Mouse (Mus musculus) hematopoietic stem cell, adult 5-6 weeks (primary cell): ENCODE data around the gene Hivep3. TPM values are rescaled to one million over a fixed set of nuclear protein-coding genes. Genes with fewer than 3 reads are reported as not detected.

ENCODE experiments used
- ATAC-seq, 2 experiments: fragments of 125-278 bp in 1 of 2; replicated peaks in 1 of 2; 2 replicates each; pipeline ENCODE4 v1.8.0; 2016 to 2017; ENCODE audit warnings: inconsistent platforms in 2 of 2, mild to moderate bottlenecking in 2 of 2, moderate number of reproducible peaks in 2 of 2, low read depth in 1 of 2, moderate TSS enrichment in 1 of 2; ENCODE audit not compliant: low FRiP score in 2 of 2, poor library complexity in 2 of 2, severe bottlenecking in 2 of 2, insufficient read depth in 1 of 2, low TSS enrichment in 1 of 2
- total RNA-seq: library from RNA; stranded (forward); fragments of 172-1452, 232-1000 nt; gene quantifications from 2 replicates; pipeline ENCODE4 v1.2.3, GENCODE M21; 2017

Gene Hivep3
- total RNA-seq, 1 experiment from 2014 or later = 16.2 TPM

- peak; percentile 60 to 77 for ATAC-seq
These were observed 358.6 kb downstream of the Hivep3 start for GRCm38 (mm10) chr4:120091997-120092783.

DNA sequence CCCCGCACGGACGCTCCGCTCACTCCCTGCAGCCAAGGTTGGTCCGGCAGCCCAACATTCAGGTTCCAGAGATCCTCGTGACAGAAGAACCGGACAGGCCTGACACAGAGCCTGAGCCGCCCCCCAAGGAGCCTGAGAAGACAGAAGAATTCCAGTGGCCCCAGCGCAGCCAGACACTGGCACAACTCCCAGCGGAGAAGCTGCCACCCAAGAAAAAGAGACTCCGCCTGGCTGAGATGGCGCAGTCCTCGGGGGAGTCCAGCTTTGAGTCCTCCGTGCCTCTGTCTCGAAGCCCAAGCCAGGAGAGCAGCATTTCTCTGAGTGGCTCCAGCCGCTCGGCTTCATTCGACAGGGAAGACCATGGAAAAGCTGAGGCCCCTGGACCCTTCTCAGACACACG lies 363.4 kb downstream of the Hivep3 start:
- no peak for ATAC-seq

DNA sequence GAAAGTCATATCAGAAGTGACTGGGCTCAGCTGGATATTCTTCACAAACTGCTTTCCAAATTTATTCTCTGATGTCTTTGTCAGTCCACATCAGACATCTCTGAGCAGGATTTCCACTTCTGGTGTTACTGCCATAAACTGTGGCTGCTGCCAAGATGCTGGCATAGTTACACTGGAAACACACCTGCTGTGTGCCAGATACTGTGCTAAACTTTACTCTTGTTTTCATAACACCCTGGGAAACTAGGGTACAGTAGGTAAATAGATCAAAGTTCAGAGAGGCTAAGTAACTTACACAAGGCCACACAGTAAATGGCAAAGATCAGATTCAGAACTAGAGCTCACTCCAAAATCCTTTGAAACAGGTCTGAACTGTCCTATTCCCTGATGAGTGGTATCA lies 367.6 kb downstream of the Hivep3 start:
- no peak for ATAC-seq

DNA sequence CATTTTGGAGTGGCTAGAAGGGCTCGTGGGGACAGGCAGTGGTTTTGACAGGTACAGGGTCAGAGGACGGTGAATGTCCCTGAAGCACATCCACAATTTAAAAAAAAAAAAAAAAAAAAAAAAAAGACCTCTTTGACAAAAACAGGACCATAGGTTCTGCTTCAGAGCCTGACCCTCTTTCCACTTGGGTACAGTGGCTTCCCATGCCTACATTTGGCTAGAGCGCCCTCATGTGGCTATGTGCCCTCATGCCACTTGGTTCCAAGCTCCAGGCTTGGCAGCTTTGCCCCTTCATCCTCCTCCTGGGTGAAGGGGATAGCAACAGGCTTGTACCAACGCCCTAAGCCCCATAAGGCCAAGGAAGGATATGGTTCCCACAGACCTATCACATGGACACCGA lies 371.0 kb downstream of the Hivep3 start:
- peak; percentile 59 to 70; a peak in 3 of 4 replicates for ATAC-seq

- no peak for ATAC-seq
These were observed 372.8 kb downstream of the Hivep3 start for GRCm38 (mm10) chr4:120106362-120106761.

DNA sequence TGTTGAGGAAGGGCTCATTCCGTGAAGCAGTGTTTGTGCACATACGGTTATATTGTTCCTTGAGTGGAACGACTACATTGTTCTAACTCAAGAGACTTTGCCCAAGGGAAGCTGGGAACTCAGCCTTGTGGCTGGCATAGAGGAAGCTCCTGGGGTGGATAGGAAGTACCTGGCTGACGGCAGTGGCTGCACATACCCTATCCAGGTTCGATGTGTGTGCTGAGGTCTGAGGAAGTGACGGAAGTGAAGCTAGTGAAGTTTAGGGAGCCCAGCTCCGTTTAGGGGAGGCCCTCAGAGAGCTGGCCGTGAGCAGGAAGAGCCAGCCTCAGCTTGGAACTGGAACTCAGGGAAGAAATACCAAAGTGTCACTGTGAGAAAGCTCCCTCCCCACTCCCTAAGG lies 374.2 kb downstream of the Hivep3 start:
- peak; percentile 46 to 77 for ATAC-seq

DNA sequence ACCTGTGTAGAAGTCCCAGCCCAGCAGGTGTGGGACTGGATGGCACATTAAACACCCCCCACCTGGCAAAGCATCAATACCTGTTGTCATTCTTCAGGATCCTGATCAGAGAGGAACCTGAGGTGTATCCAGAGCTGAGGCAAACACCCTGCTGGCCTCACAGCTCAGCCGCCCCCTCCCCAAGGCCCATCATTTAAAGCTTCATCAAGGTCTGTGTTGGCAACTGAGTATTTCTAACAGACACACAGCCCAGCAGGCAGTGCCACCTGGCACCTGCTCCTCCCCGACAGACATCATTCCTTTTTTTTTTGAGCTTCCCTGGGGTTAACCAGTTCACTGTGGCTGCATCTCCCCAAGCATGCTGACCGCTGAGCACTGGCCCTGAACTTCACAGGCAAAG lies 381.9 kb downstream of the Hivep3 start:
- ATAC-seq = no peak

GRCm38 (mm10) chr4:120116312-120116711 lies 382.7 kb downstream of the Hivep3 start:
- ATAC-seq = peak; percentile 47 to 75; a peak in 3 of 4 replicates

- peak; percentile 29 to 78; a peak in 2 of 4 replicates for ATAC-seq
These were observed 386.7 kb downstream of the Hivep3 start for GRCm38 (mm10) chr4:120120276-120120675.

- no peak for ATAC-seq
These were observed 391.1 kb downstream of the Hivep3 start for GRCm38 (mm10) chr4:120124656-120125055.

GRCm38 (mm10) chr4:120126047-120126446 lies 392.5 kb downstream of the Hivep3 start:
- no peak for ATAC-seq

GRCm38 (mm10) chr4:120127333-120127732 lies 393.7 kb downstream of the Hivep3 start:
- no peak for ATAC-seq

DNA sequence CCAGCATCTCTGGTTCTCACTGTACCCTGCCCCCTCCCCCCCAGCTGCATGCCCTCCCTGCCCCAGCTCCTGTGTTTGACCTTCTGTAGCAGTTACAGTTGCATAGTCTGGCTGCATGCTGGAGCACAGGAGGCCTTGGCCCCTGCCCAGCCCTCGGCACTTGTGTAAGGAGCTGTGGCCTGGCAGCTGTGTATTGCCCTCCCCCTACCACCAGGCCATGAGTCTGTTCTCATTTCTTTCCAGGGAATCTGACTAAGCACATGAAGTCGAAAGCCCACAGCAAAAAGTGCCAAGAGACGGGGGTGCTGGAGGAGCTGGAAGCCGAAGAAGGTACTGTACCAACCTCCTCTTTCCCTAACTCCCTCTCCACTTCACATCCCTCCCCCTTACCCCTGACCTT lies 394.4 kb downstream of the Hivep3 start:
- no peak for ATAC-seq

DNA sequence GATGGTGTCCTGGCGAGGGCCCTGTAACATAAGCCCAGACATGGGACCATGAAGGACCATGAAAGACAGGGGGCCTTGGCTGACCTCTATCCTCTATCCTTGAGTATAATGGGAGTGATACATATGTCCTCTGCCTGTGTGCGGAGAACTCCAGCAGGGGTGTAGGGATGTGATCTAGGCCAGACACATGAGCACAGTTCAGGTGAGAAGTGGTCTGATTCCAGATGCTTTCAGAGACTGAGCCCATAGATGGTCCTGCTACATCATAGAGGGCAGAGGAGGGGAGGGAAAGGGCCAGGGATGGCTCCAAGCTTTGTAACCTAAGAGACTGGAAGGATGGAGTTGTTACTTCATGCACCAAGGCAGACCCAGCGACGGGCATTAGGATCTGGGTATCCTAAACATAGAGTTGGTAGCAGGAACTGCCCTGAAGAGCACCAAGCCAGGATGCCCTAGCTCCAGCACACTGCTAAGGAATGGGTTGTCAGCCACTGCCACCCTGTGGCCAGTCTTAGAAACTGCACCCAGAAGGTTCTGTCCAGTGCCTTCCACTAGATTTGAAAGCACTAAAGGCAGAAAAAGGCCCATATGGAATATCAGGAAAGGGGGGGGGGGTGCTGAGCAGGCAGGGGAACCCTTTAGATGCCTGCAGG lies 395.8 kb downstream of the Hivep3 start:
- ATAC-seq = peak; percentile 58 to 73; a peak in 3 of 4 replicates

DNA sequence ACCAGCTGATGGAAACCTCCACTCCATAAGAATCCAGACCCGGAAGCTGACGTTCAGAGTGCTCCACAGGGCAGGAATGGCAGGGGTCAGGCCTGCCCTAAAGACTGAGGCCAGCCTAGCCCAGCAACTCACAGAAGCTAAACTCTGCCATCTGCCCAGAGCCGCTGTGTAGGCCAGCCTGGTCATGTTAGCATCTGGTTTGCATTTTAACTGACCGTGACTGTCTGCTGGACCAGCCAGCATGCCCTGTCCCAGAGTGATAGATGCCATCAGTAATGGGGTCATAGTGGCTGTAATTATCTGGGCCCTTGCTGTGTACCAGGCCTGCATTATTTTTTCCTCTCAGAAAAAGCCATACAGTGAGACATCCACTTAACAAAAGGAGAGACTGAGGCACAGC lies 397.3 kb downstream of the Hivep3 start:
- ATAC-seq = no peak

DNA sequence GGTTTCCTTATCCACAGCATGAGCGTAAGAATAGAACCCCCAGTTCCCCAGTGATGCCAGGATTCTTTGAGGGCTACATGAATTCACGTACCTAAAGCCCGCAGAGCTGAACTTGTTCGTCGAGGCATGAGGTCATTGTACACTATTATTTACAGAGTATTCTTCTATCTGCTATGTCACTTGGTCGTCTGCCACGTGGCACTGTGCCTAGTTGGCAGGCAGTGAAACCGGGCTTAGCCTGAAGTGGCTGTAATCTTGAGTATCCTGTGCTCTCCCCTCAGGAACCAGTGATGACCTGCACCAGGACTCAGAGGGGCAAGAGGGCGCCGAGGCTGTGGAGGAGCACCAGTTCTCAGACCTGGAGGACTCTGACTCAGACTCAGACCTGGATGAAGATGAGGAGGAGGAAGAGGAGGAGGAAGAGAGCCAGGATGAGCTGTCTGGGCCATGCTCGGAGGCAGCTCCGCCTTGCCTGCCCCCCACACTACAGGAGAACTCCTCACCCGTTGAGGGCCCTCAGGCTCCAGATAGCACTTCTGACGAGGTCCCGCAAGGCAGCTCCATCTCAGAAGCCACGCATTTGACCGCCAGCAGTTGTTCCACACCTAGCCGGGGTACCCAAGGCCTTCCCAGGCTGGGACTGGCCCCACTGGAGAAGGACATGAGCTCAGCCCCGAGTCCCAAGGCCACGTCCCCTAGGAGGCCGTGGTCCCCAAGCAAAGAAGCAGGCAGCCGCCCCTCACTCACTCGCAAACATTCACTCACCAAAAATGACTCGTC lies 398.0 kb downstream of the Hivep3 start:
- ATAC-seq = no peak

DNA sequence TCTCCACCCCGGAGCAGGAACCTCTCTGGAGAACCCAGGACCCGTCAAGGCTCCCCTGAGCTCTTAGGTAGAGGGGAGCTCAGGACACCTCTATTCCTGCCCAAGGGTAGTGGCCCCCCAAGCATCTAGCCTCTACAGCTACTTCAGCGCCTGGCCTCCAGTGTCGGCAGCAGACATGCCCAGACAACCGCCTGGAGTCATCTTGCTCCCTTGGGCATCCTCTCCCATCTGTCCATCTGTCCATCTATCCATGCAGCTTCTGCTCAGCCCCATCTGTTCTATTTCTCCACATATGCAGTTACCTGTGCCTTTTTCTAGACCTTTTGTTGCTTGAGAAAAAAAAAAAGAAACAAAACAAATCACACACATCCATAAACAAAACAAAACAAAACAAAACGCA lies 400.6 kb downstream of the Hivep3 start:
- ATAC-seq = no peak

DNA sequence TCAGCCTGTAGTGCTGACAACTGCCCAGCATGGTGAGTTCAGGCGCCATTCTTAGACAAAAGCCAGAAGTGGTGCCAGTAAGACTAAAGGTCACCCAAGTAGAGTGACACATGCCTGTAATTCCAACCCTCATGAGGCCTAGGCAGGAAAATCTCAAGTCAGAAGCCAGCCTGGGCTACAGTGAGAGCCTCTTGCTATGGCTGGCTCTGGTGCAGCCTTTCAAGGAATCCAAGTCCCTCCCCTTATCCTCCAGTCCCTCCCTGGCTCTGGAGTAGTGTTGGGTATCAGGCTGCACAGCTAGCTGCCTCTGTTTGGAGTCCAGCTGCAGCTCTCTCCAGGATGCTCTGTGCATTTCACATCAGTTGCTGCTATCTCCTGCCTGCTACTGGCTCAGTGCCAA lies 408.2 kb downstream of the Hivep3 start:
- no peak for ATAC-seq
